Mouse (Mus musculus): ENCODE data around the gene Slc10a7.
"Not testable (repeated sequence)": the region's sequence is repeated elsewhere in the genome, so short reads cannot be mapped to it uniquely, and the experiment has no call there.

Gene Slc10a7

DNA sequence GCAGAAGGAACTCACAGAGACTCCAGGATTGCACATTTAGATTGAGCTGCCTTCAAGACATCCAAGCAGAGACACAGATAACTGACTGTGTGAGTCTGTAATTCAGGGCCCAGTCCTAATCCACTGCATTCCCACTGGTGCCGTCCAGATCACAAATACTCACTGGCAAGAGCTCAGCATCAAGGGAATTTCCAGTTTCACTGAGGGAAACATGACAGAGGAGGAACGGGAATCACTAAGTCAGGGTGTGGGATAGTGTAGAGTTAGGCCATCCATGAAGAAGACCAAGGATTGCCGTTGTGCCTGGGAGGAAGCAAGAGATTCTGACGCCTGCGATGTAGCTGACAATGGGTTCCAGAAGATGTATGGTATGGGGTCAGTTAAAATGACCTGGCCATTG is 159.1 kb downstream of the Slc10a7 start:
- DNase-seq (ENCODE audit: low spot score in 2 of 2), result no peak

DNA sequence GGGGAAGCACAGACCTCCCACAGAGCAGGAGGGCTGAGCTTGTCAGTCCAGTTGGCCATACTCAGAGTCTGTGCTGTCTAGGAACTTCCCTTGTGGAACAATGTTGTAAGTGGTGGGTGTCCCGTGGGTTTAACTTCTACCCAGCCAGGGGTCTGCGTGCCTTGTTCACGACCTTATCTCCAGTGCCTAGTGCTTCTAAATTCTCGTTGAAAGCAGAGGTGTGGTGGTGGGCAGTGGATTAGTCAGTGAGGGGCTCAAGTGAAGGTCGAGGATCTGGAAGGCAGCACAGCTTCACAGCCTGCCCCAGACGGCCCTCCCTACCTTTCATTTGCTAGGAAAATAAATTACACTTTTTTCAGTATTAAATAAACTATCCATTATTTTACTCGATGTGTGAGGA is 161.1 kb downstream of the Slc10a7 start:
- DNase-seq (ENCODE audit: low spot score in 2 of 2), result no peak

- DNase-seq (ENCODE audit: low spot score in 2 of 2), result no peak
Measured at GRCm38 (mm10) chr8:78678541-78679219, 169.5 kb downstream of the Slc10a7 start.

- no peak for DNase-seq (ENCODE audit: low spot score in 2 of 2)
Measured at GRCm38 (mm10) chr8:78690795-78691194, 181.6 kb downstream of the Slc10a7 start.

DNA sequence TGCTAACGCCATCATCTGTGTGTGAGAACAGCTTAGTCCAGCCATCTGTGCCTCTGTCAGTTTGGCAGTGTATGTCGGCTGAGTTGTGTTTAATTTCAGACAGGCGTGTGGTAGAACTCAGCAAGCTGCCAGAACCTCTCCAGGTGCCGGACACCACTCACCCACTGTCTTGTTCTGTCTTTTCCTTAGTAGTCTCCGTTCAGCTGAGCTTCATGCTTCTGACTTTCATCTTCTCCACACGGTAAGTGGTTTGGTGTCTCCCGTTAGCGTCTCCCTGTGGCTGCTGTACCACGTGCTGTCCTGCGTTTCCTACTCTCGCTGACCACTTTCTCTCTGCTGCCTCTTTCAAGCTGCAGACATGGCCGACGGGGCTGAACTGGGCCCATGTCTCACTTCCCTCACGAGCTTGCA is 189.2 kb downstream of the Slc10a7 start:
- DNase-seq (ENCODE audit: low spot score in 2 of 2), result peak; percentile 11 to 31

DNA sequence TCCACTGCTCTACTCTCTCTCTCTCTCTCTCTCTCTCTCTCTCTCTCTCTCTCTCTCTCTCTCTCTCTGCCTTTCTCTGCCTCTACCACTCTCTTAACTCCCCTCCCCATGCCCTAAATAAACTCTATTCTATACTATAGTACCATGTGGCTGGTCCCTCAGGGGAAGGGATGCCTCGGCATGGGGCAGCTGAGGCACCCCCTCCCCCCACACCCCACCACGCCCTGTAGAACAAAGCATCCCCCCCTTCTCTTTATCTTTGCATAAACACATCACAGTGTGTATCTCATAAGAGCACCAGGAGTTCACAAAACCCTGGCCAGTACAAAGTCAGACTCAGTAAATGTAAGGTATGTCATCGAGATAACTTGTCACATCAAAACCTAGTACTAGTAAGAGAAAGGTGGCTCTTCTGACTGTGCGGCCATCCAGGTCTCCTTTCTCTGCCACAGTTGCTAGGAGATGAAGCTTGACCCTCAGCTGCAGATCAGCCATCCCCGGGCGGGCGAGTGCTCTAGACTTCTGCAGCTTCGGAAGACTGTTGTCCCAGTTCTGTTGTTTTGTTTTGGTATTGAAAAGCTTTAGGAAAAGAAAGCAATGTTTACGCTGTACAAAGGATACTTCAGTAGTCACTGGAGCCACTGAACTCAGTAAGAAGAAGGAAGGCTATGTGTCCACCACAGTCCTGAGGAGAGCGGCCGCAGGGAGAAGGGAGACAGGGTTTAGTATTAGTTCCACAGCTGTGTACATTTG is 194.1 kb downstream of the Slc10a7 start:
- DNase-seq (ENCODE audit: low spot score in 2 of 2), result no peak

DNA sequence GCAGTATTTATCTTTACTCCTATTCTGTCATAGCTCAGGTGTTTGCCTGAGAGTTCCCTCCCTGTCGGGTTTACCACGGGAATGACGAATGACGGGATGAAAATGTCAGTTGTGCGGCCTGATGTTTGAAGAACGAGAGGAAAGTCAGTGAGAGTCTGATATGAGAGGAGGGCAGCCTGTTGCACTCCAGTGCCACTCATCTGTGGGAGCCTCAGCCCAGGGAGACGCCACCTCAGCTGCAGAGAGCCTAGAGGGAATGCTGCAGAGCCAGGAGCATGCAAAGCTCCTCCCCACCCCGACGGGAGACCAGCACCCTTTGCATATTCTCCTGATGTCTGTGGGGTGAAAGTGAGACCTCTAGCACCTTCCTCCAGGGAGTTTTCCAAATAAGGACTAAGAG is 196.8 kb downstream of the Slc10a7 start:
- DNase-seq (ENCODE audit: low spot score in 2 of 2), result no peak

DNA sequence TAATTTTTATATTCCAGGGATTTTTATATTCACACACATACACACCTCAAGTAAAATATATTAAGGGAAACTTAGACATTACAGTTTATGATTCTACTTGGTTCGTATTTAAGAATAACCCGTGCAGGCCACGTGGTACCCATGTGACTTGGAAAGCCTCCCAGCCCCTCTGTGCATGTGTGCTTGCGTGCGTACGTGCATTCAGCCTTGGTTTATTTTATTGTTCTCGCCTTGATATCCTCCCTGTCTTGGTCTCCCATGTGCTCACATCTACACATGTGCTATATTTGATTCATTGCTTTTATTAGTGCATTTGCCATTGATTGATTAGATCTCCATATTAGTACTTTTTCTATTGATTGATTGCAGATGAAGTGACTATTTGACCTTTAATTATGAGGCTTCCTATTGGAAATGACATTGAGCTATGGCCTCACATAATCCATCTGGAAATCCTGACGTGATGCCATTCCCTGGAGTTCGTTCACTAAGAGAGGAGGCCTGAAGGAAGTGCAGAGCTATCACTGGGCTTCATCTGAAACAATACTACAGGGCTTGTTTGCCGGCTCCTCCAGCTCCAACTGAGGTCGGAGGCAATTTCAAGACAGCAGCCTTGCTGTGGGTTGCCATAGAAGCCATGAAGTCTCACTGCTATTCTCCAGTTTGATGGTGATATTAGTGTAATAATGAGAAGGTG is 200.9 kb downstream of the Slc10a7 start:
- DNase-seq (ENCODE audit: low spot score in 2 of 2), result no peak

- DNase-seq (ENCODE audit: low spot score in 2 of 2), result no peak
Measured at GRCm38 (mm10) chr8:78710961-78711360, 201.8 kb downstream of the Slc10a7 start.

DNA sequence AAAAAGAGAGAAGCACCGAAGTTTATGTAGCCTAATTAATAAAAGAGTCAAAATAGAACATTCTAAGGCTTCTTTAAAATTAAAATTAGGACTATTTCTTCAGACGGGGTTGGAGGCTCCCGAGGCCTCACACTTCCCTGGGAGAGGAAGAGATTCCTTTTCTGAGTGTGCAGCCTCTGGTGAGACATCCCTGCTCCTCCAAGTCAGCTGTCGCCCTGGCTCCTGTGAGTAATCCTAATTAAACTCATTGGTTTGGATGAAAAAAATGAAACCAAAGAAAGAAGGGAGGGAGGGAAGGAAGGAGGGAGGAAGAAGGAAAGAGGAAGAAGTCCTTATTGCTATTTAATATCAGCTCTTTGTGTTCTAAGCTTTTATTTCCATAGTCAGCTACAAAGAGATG is 205.7 kb downstream of the Slc10a7 start:
- no peak for DNase-seq (ENCODE audit: low spot score in 2 of 2)

- DNase-seq (ENCODE audit: low spot score in 2 of 2), result no peak
Measured at GRCm38 (mm10) chr8:78716546-78716945, 207.4 kb downstream of the Slc10a7 start.

- not testable (repeated sequence) for DNase-seq (ENCODE audit: low spot score in 2 of 2)
Measured at GRCm38 (mm10) chr8:78717191-78717590, 208.0 kb downstream of the Slc10a7 start.

DNA sequence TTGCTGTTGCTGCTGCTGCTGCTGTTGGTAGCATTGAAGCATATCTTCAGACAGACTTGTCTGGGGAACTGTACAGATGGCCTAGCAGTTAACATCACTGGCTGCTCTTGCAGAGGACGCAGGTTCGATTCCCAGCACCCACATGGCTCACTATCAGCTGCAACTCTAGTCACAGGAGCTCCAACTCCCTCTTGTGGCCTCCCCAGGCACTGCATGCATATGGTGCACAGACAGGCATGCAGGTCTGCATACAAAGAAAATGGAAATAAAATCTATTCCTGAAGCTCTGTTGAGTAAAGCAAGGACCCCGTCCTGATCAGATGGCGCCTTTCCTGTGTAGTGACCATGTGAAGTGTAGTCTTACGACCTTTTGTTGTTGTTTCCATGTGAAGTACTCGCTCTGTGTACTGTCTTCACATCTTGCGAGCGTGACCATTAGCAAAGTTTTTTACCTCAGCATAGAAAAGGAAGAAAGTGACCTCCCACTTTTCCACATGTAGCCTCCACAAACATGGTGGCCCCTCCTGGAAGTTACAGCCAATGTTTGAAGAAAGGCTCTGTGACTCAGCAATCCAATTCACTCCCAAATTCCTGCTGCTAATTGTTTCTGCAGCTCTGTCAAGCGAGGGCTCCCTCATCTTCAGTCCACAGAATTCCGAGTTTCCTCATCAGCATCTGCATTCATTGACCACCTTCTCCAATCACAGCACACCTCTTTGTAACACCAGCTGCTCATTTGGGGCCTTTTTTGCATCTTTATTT is 210.3 kb downstream of the Slc10a7 start:
- no peak for DNase-seq (ENCODE audit: low spot score in 2 of 2)

- no peak for DNase-seq (ENCODE audit: low spot score in 2 of 2)
Measured at GRCm38 (mm10) chr8:78720041-78720414, 210.9 kb downstream of the Slc10a7 start.

DNA sequence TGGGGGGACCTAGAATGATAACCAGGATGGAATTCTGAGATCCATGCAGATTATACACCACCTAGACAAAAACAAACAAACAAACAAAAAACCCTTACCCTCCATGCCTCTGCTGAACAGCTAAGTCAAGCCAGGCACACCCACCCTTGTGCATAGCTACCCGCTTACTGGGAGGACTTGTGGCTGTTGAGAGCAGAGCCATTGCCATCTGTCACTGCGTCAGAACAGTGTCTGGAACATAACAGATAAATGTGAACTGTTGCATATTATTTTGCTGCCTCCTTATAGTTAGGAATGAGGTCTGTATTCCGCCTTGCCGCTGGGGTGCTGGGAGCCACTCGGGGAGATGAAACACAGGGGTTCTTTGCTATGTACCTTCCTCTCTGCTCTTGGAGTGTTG is 212.4 kb downstream of the Slc10a7 start:
- DNase-seq (ENCODE audit: low spot score in 2 of 2), result no peak

GRCm38 (mm10) chr8:78722201-78722600 is 213.1 kb downstream of the Slc10a7 start:
- DNase-seq (ENCODE audit: low spot score in 2 of 2), result no peak

- DNase-seq (ENCODE audit: low spot score in 2 of 2), result no peak
Measured at GRCm38 (mm10) chr8:78724832-78725231, 215.7 kb downstream of the Slc10a7 start.

DNA sequence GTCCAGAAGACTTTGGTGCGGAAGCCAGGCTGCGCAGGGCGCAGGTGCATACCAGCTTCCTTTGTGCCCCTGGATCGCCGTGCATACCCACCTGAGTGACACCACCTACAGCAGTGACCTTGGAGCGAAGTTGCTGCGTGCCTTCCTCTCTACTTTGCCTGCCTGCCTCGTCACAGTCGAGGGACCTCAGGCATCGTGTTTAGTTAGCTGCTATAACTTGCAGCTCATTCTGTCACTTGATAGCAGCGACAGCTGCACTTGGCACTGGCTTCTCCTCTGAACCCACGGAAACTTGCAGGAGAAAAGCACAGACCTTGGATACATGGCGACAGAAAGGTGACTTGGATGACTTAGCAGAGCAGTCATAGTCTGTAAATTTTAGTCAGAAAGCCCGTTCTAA is 219.1 kb downstream of the Slc10a7 start:
- no peak for DNase-seq (ENCODE audit: low spot score in 2 of 2)

DNA sequence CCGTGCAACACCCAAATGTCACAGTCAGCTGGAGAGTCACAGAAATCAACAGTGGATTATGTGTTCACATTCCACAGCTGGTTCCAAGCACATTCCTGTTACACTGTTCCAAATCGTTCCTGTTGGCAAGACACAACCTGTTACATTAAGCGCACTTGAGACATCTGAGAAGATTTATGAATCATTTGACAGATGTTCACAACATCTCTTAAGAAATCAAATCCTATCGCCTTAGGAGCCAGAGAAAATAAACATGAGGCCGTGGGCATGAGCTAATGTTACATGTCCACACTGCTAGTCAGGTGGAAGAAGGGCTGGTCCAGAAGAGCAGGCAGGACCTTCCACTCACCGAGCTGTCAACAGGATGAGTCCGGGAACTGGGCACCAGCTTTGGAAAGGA is 223.3 kb downstream of the Slc10a7 start:
- DNase-seq (ENCODE audit: low spot score in 2 of 2), result no peak

DNA sequence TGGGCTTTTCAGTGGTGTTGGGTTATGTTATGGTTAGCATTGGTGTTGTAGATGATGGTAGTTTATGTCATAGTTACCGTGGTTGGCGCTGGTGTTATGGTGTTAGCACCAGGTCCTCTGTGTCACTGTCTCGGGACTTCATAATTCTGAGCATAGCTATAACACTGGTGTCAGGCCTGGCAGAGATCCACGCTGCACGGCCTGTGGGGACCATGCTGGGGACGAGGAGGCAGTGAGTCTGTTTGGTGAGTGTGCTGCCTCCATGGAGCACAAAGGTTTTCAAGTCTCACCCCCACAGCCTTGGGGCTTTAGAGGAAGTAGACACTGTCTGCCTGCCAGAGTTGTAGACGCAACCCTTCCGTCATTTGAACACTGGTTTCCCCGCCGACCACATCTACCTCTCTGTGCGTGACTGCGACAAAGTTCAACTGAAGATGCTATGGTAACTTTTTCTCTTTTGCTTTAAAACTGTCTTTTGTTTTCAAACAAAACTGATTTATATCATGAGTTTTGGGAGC is 223.9 kb downstream of the Slc10a7 start:
- DNase-seq (ENCODE audit: low spot score in 2 of 2), result no peak

- DNase-seq (ENCODE audit: low spot score in 2 of 2), result no peak
Measured at GRCm38 (mm10) chr8:78734721-78735517, 225.8 kb downstream of the Slc10a7 start.
